Mouse (Mus musculus) midbrain, embryonic 14.5 days (tissue): ENCODE measurements around the gene Tmem208. TPM values are rescaled to one million over a fixed set of nuclear protein-coding genes. Genes with fewer than 3 reads are reported as not detected.

Experiments
- ATAC-seq: fragments of 200-750 bp; cut with Nextera tagmentation; 2 replicates; pipeline ENCODE4 v1.8.0; 2017; ENCODE audit warnings: moderate number of reproducible peaks, moderate library complexity; ENCODE audit not compliant: low FRiP score, low TSS enrichment
- DNase-seq: peaks from one replicate; pipeline ENCODE4 v3.0.0-alpha.2; 2015
- H3K27ac ChIP-seq: fragments of 300-500 bp; sonication (generic); replicated peaks from 2 replicates; pipeline ENCODE4 v1.5.1; 2014; ENCODE audit warnings: mild to moderate bottlenecking, low read depth, low read length, moderate library complexity
- H3K27me3 ChIP-seq: fragments of 300-500 bp; sonication (generic); 2 replicates; pipeline ENCODE4 v1.6.1; 2014; ENCODE audit warnings: low read length, control low read depth, mixed read lengths; ENCODE audit not compliant: control insufficient read depth, insufficient read depth
- H3K36me3 ChIP-seq: fragments of 300-500 bp; sonication (generic); 2 replicates; pipeline ENCODE4 v1.6.1; 2014; ENCODE audit warnings: low read length, control low read depth; ENCODE audit not compliant: control insufficient read depth, insufficient read depth
- H3K4me1 ChIP-seq: fragments of 300-500 bp; sonication (generic); 2 replicates; pipeline ENCODE4 v1.6.1; 2014; ENCODE audit warnings: mild to moderate bottlenecking, antibody characterized with exemption, low read length, control low read depth; ENCODE audit not compliant: control insufficient read depth, insufficient read depth
- H3K4me2 ChIP-seq: fragments of 300-500 bp; sonication (generic); 2 replicates; pipeline ENCODE4 v1.6.1; 2014; ENCODE audit warnings: mild to moderate bottlenecking, low read length, moderate library complexity
- H3K4me3 ChIP-seq: fragments of 300-500 bp; sonication (generic); replicated peaks from 2 replicates; pipeline ENCODE4 v1.5.1; 2014; ENCODE audit warnings: low read depth, low read length
- H3K9ac ChIP-seq: fragments of 300-500 bp; sonication (generic); replicated peaks from 2 replicates; pipeline ENCODE4 v1.6.1; 2014; ENCODE audit warnings: mild to moderate bottlenecking, low read length, moderate library complexity
- H3K9me3 ChIP-seq: fragments of 300-500 bp; sonication (generic); 2 replicates; pipeline ENCODE4 v1.6.1; 2016; ENCODE audit warnings: low read length, control low read depth, mixed read lengths; ENCODE audit not compliant: control insufficient read depth
- WGBS: fragments of 180-500 bp; shearing (Covaris S2); extraction: QIAGEN DNeasy Blood & Tissue Kit; methylation state at CpG from one replicate; pipeline ENCODE4 v1.1.7; 2014; 5-methylcytosine and 5-hydroxymethylcytosine counted together
- microRNA counts: library from miRNA; unstranded; fragments of <30 nt; microRNA quantifications from one replicate; lab custom pipeline; 2016
- microRNA-seq: library from miRNA; unstranded; fragments of <30 nt; microRNA quantifications from one replicate; pipeline ENCODE4, GENCODE M21; 2016
- polyA plus RNA-seq: library from polyadenylated mRNA; unstranded; fragments of >200 nt; fragmentation: Nextera tagmentation; extraction: Ambion mirVana; gene quantifications from 2 replicates; pipeline ENCODE4 v1.2.1, GENCODE M21; 2014

The Tmem208 gene
- polyA plus RNA-seq, 1 experiment from 2014 or later, result 122 TPM

- Histone ChIP-seq H3K4me3 (no peak overlapping the region), H3K4me1 (no peaks in the 10 kb centered on the region), H3K27ac (no peak overlapping the region), H3K9me3 (no peaks in the 10 kb centered on the region), H3K36me3 (peaks cover 8% of the 10 kb centered on the region), H3K9ac (no peak overlapping the region), H3K4me2 (no peak overlapping the region), H3K27me3 (no peaks in the 10 kb centered on the region)
- ATAC-seq (no peak), DNase-seq (peak; percentile 34)
- WGBS, result 66% methylated on average over 2 of the region's 2 CpGs
Measured at GRCm38 (mm10) chr8:105367107-105367506, 41.0 kb downstream of the Tmem208 start.

GRCm38 (mm10) chr8:105372473-105372872 is 46.3 kb downstream of the Tmem208 start:
- Histone ChIP-seq H3K4me1 (no peaks in the 10 kb centered on the region), H3K9ac (no peak overlapping the region), H3K27me3 (no peaks in the 10 kb centered on the region), H3K9me3 (no peaks in the 10 kb centered on the region), H3K4me2 (no peak overlapping the region), H3K4me3 (no peak overlapping the region), H3K36me3 (peaks cover 5% of the 10 kb centered on the region; the same call in 1 of the 2 replicates), H3K27ac (no peak overlapping the region)
- DNase-seq (no peak), ATAC-seq (no peak)
- WGBS, result 79% methylated on average over 9 of the region's 9 CpGs

GRCm38 (mm10) chr8:105373032-105373431 is 46.9 kb downstream of the Tmem208 start, which contains the start of gene Plekhg4:
Gene Plekhg4, plus strand, starts transcription at chr8:105373274.
- ATAC-seq, result no peak
- no peaks in the 10 kb centered on the region for H3K4me1 ChIP-seq
- no peaks in the 10 kb centered on the region for H3K9me3 ChIP-seq
- no peak within 1 kb of the TSS for H3K4me3 ChIP-seq
- WGBS, result 66% methylated on average over 2 of the region's 2 CpGs
- 0 out of 2 replicates have a peak within 1 kb of the TSS, but pooled peaks have one; percentile 41 for H3K4me2 ChIP-seq
- H3K27ac ChIP-seq, result no peak within 1 kb of the TSS
- DNase-seq, result no peak
- no peaks in the 10 kb centered on the region for H3K27me3 ChIP-seq
- H3K36me3 ChIP-seq, result peaks cover 5% of the 10 kb centered on the region; the same call in 1 of the 2 replicates
- H3K9ac ChIP-seq, result no peak within 1 kb of the TSS

- 26% methylated on average over 33 of the region's 33 CpGs for WGBS
- Histone ChIP-seq H3K4me3 (no peak overlapping the region), H3K36me3 (peaks cover under 1% of the 10 kb centered on the region; the same call in 1 of the 2 replicates), H3K9ac (no peak overlapping the region), H3K4me2 (peak overlapping the region; percentile 41), H3K9me3 (no peaks in the 10 kb centered on the region), H3K27me3 (no peaks in the 10 kb centered on the region), H3K27ac (no peak overlapping the region), H3K4me1 (no peaks in the 10 kb centered on the region)
- ATAC-seq, result 0 out of 2 replicates have a peak, but pooled peaks have one; percentile 29
- DNase-seq, result peak; percentile 44
Measured at GRCm38 (mm10) chr8:105374513-105374966, 48.4 kb downstream of the Tmem208 start.

- Histone ChIP-seq H3K4me1 (no peaks in the 10 kb centered on the region), H3K36me3 (no peaks in the 10 kb centered on the region), H3K4me2 (no peak overlapping the region), H3K27me3 (no peaks in the 10 kb centered on the region), H3K4me3 (no peak overlapping the region), H3K27ac (no peak overlapping the region), H3K9ac (no peak overlapping the region), H3K9me3 (no peaks in the 10 kb centered on the region)
- DNase-seq, result peak; percentile 42
- 69% methylated on average over 19 of the region's 19 CpGs for WGBS
- no peak for ATAC-seq
Measured at GRCm38 (mm10) chr8:105378673-105379072, 52.5 kb downstream of the Tmem208 start.

- H3K4me1 ChIP-seq, result no peaks in the 10 kb centered on the region
- no peak for DNase-seq
- WGBS, result 89% methylated on average over 12 of the region's 12 CpGs
- no peak for ATAC-seq
- H3K9ac ChIP-seq, result no peak overlapping the region
- no peaks in the 10 kb centered on the region for H3K36me3 ChIP-seq
- H3K4me2 ChIP-seq, result no peak overlapping the region
- H3K4me3 ChIP-seq, result no peak overlapping the region
- no peak overlapping the region for H3K27ac ChIP-seq
- H3K27me3 ChIP-seq, result no peaks in the 10 kb centered on the region
- H3K9me3 ChIP-seq, result no peaks in the 10 kb centered on the region
Measured at GRCm38 (mm10) chr8:105380308-105380707, 54.2 kb downstream of the Tmem208 start.

- Histone ChIP-seq H3K4me1 (no peaks in the 10 kb centered on the region), H3K27me3 (no peaks in the 10 kb centered on the region), H3K4me3 (no peak overlapping the region), H3K36me3 (no peaks in the 10 kb centered on the region), H3K9ac (no peak overlapping the region), H3K9me3 (no peaks in the 10 kb centered on the region), H3K27ac (no peak overlapping the region), H3K4me2 (no peak overlapping the region)
- 98% methylated on average over 2 of the region's 2 CpGs for WGBS
- no peak for DNase-seq
- no peak for ATAC-seq
Measured at GRCm38 (mm10) chr8:105384070-105384469, 57.9 kb downstream of the Tmem208 start.

MicroRNAs within 50 kb of the gene (microRNA counts, 519-probe panel; counts per million panel counts)
- microRNA mmu-miR-328 (lab: Ali Mortazavi, UCI), result 4,161 counts per million, percentile 28 among the panel's probes with 10 or more counts

Small RNA genes lying within 50 kb of the gene (microRNA-seq; reads per million reads assigned to microRNA genes)
- gene Gm27320 (not detected), gene Mir328 (412 reads per million, percentile 71 among the genes with 10 or more reads in this experiment)

Other genes starting within 250 kb of the Tmem208 start
- gene Ces3b, start 242.6 kb upstream of the Tmem208 start, polyA plus RNA-seq, result not detected in 2 replicates
- not detected in 2 replicates for gene Ces4a, start 194.6 kb upstream of the Tmem208 start, polyA plus RNA-seq
- 25.7 and 34.7 TPM in 2 replicates for gene Cbfb, start 155.7 kb upstream of the Tmem208 start, polyA plus RNA-seq
- gene D230025D16Rik, start 101.2 kb upstream of the Tmem208 start, polyA plus RNA-seq, result 38.7 and 39.9 TPM in 2 replicates
- 3.2 and 5.6 TPM in 2 replicates for gene B3gnt9, start 71.2 kb upstream of the Tmem208 start, polyA plus RNA-seq
- 13.5 and 15.0 TPM in 2 replicates for gene Tradd, start 61.7 kb upstream of the Tmem208 start, polyA plus RNA-seq
- gene Fbxl8, start 61.7 kb upstream of the Tmem208 start, polyA plus RNA-seq, result 0.72 and 0.96 TPM in 2 replicates
- 0.14 and 0.35 TPM in 2 replicates for gene Hsf4, start 56.6 kb upstream of the Tmem208 start, polyA plus RNA-seq
- 3.0 and 4.2 TPM in 2 replicates for gene Nol3, start 50.2 kb upstream of the Tmem208 start, polyA plus RNA-seq
- 65.7 and 98.8 TPM in 2 replicates for gene 4931428F04Rik, start 36.5 kb upstream of the Tmem208 start, polyA plus RNA-seq
- 8.6 and 13.1 TPM in 2 replicates for gene Exoc3l, start 30.3 kb upstream of the Tmem208 start, polyA plus RNA-seq
- gene E2f4, start 28.7 kb upstream of the Tmem208 start, polyA plus RNA-seq, result 43.9 and 51.7 TPM in 2 replicates
- gene Elmo3, start 20.8 kb upstream of the Tmem208 start, polyA plus RNA-seq, result 0.55 and 1.1 TPM in 2 replicates
- 0.72 and 0.86 TPM in 2 replicates for gene Lrrc29, start 76 bp upstream of the Tmem208 start, polyA plus RNA-seq
- gene Fhod1, start 21.6 kb downstream of the Tmem208 start, polyA plus RNA-seq, result 0.59 and 0.84 TPM in 2 replicates
- gene Slc9a5, start 22.5 kb downstream of the Tmem208 start, polyA plus RNA-seq, result 8.3 and 10.2 TPM in 2 replicates
- gene Plekhg4, start 46.9 kb downstream of the Tmem208 start, polyA plus RNA-seq, result 1.4 and 3.0 TPM in 2 replicates
- gene Kctd19, start 87.1 kb downstream of the Tmem208 start, polyA plus RNA-seq, result not detected in 2 replicates
- gene Lrrc36, start 87.2 kb downstream of the Tmem208 start, polyA plus RNA-seq, result 1.5 and 1.7 TPM in 2 replicates
- gene Tppp3, start 145.2 kb downstream of the Tmem208 start, polyA plus RNA-seq, result 91.3 and 108 TPM in 2 replicates
- 25.2 and 26.4 TPM in 2 replicates for gene Zdhhc1, start 170.5 kb downstream of the Tmem208 start, polyA plus RNA-seq
- 5.9 and 9.7 TPM in 2 replicates for gene Hsd11b2, start 192.4 kb downstream of the Tmem208 start, polyA plus RNA-seq
- gene Atp6v0d1, start 239.7 kb downstream of the Tmem208 start, polyA plus RNA-seq, result 227 and 250 TPM in 2 replicates